Mouse (Mus musculus): Measurements from ENCODE around the gene Cradd.

Gene Cradd

DNA sequence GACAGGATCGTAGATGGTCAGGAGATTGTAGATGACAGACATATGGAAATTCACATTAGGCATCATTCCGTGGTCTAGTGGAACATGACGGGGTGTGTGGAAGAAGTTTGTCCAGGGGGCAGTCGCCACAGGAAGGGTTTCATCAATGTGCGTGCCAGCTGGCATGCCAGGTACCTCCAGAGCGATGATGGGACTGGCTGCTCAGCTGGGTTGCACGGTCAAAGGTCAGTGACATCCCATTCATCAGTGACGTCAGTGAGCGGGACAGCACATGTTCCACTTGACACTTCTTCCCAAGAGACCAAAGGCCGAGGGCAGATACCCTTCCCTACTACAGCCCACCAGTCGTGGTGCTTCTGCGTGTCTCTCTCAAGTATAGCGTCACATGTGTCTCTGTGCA lies 50.7 kb downstream of the Cradd start:
- no peak for DNase-seq (ENCODE audit: low spot score in 2 of 2)

GRCm38 (mm10) chr10:95269151-95269550 lies 54.8 kb downstream of the Cradd start:
- no peak for DNase-seq (ENCODE audit: low spot score in 2 of 2)

DNA sequence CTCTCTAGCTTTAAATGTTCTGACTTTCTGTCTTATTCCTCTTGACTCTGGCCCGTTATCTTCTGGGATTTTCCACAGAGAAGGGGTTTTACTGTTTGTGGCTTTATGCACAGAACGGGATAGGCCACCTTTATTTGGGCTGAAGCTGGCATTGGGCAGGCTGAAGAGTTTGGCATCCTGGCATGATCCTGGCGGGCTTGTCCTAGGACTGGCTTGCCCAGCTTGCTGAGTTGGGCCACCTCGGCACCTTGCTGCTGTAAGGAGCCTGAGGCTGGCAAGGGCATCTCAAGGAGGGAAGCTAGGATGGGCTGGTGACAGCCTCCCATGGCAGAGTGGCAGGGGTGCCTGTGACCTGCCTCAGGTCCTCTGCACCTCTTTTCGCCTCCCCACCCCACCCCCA lies 55.6 kb downstream of the Cradd start:
- DNase-seq (ENCODE audit: low spot score in 2 of 2) = no peak

DNA sequence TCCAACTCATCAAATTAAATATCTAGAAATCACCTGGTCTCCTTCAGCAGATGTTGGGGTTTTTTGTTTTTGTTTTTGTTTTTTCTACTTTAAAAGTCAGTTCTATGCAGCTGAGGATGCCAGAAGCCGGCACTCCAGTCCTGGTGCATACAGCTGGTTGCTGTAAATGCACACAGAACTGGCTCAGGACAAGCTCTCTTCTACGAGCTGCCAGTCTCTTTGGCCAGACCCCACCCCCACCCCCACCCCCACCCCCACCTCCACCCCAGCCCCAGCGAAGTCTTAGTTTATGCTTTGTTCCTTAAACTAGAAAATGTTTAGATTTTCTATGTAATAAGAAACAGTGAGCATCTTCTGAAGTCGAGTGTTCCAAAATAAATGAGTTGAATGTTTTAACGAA lies 57.0 kb downstream of the Cradd start:
- no peak for DNase-seq (ENCODE audit: low spot score in 2 of 2)

DNA sequence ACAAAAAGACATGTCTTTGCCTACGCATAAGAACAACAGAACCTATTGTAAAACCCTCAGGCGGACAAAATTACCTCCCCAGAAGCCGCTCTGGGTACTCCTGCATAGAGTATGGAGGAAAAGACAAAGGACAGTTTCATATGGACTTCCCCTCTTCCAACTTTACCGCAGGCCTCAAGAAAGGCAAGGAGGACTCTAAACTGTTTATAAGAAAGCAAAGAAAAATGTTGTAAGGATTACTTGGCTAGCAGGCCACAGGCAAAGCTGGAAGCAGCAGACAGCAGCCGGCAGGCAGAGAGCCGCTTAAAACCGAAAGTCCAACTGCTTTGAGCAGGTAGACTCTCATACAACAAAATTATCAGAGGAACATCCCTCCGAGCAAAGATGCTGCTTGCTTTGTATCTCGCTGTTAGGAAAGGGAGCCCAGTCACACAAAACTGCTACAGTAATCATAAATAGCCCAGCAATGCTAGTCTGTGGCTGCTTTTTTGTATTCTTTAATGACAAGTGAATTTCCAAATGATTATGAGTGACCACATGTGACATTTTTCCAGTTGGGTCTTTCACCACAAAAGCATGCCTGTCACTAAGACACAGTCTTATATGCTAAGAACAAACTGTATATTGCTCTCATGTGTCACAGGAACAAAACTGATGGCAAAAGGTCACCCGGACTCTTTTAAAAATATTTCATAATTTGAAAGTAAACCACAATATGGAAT lies 57.7 kb downstream of the Cradd start:
- DNase-seq (ENCODE audit: low spot score in 2 of 2) = peak; percentile 18 to 27

DNA sequence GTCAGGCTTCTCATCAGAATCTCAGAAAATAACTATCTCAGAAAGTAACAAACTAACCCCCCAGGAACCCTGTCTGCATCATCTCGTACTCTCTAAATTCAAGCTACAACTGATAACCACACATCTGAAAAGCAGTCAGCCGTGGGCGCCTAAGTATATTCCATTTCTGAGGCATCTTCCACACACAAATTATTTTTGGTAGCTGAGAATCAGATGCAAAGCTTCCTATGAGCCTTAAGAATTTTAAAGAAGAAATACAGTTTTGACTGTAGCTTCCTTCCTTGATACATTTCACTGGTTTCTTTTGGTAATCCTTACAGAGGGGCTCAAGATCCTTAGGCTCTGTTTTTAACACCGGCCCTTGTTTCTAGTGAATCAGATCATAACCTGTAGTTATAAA lies 58.4 kb downstream of the Cradd start:
- DNase-seq (ENCODE audit: low spot score in 2 of 2) = peak; percentile 37 to 50

GRCm38 (mm10) chr10:95264485-95265321 lies 59.2 kb downstream of the Cradd start:
- peak; percentile 44 to 60 for DNase-seq (ENCODE audit: low spot score in 2 of 2)

GRCm38 (mm10) chr10:95262388-95262787 lies 61.5 kb downstream of the Cradd start:
- no peak for DNase-seq (ENCODE audit: low spot score in 2 of 2)

- DNase-seq (ENCODE audit: low spot score in 2 of 2) = no peak
Observed at GRCm38 (mm10) chr10:95261279-95261678, 62.7 kb downstream of the Cradd start.

DNA sequence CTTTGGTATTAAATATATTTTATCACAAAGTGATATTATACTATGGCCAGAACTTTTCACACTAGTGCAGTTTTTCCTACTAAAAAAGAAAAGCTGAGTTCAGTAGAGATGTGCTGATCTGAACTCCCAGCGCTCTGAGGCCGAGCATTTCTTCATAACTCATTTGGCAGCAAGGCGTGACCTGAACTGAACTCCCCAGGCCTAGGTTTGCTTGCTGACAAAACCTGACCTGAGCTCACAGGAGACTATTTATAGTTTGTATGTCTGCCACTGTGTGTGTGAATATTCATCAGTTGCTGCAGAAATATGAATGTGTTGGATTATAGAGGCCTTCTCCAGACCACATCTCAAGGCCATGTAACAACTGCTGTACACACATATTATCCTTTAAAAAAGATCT lies 63.5 kb downstream of the Cradd start:
- no peak for DNase-seq (ENCODE audit: low spot score in 2 of 2)

DNA sequence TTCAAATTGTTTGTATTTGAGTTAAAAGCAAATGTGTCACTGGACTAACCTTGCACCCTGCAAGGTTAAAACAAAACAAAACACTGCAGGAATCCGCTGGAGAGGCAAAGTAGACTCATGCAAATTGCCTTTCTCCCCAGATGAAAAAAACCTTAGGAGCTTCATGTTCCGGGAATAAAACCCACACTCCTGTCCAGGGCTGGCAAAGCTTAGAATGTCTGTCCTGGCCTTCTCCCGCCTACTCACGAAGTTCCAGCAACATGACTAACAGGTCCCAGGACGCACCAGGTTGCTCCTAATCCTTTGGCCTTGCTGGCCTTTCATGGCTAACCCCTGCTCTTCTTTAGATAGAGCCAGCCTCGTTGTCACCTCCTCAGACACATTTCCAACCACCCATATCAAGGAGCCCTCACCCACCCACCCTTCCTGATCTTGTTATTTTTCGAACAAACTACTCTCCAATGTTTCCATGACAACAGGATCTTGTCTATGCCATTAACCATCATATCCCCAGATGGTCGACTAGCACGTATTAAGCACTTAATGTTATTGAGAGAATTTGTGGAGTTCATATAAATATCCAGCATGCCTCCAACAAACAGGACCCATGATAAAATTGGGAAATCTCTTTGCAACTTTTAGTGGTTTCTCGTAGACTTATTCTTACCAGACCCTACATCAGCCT lies 65.3 kb downstream of the Cradd start:
- no peak for DNase-seq (ENCODE audit: low spot score in 2 of 2)

- DNase-seq (ENCODE audit: low spot score in 2 of 2) = no peak
Observed at GRCm38 (mm10) chr10:95257979-95258378, 66.0 kb downstream of the Cradd start.

GRCm38 (mm10) chr10:95256095-95256494 lies 67.8 kb downstream of the Cradd start:
- DNase-seq (ENCODE audit: low spot score in 2 of 2) = no peak

DNA sequence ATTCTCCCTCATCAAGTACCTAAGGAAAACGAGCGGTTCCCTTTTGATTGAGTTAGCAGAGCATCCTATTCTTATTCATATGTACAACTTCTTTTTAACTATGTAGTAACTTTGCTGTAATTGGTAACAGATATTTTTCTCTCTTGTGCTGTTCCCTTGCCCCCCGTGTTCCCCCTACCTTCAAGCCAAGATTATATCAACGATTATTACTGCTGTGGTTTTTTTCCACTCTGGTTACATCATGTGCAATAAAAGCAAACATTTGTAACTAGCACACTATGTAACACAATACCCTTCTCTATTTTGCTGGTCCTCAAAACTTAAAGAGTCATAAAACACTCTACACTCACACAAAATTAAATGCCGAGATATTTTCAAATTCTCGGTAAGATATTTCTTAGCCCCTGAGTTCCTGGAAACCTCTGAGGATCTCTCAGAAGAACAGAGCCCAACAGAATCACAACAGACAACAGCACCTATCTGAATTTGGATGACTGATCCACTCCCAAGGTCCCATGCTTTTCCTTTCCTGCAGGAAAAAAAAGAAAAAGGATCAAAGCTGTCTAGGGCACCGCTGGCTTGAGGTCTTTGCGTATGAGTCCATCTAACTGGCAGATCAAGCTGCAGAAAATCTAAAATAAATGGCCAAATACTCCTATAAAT lies 68.8 kb downstream of the Cradd start:
- DNase-seq (ENCODE audit: low spot score in 2 of 2) = no peak

DNA sequence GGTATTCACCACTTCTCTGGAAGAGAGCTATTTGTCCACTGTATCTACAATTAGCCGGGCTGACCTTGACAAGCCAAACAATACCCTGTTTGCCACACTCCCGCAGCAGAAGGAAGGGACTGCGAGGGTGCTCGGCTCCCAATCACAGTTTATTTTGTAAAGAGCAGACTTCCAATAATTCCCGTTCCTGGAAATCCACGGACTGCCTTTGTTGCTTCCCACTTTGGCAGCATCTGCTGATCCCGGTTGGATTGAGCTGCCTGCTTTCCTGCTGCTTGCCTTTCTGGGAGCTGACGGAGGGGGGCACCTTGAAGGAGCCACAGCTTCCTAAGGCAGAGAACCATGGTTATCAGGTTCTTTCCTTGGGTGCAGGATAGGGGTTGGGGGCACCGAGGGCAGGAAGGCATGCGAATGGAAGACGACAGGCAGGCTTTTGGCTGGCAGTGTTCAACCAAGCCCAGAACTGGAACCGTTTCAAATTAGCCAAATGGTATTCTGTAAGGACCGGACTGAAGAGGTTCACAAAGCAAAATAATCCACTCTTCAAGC lies 69.4 kb downstream of the Cradd start:
- no peak for DNase-seq (ENCODE audit: low spot score in 2 of 2)

DNA sequence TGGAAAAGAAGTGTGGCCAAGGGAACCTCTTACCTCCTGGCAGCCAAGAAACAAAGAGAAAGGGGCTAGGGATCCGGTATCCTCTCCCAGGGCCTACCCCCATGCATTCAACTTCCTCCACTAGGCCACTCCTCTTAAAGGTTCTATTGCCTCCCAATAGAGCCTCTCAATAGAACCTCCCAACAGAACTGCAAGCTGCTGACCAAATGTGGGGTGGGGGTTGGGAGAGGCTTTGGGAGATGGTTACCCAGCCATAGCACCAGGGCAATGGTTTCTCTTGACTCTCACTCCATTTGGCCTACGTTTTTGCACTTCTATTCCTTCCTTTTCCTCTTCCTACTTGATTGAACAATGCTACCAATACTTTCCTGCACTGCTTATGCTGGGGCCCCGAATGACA lies 69.9 kb downstream of the Cradd start:
- no peak for DNase-seq (ENCODE audit: low spot score in 2 of 2)

- no peak for DNase-seq (ENCODE audit: low spot score in 2 of 2)
Observed at GRCm38 (mm10) chr10:95251674-95252073, 72.3 kb downstream of the Cradd start.

DNA sequence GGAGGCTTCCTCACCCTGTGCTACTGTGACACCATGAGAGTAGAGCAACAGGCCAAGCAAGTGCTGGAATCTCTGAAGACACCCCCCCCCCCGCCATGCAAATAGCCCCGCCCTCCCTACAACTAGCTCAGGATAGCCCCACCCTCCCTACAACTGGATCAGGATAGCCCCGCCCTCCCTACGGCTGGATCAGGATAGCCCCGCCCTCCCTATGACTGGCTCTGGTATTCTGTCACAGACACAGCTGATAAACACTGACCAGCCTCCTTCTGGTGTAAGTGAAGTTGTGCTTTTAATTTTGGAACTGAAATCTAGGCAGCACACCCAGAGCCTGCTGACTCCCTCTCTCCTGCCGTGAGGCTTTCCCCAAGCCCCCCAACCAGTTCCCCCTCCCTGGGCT lies 75.6 kb downstream of the Cradd start:
- DNase-seq (ENCODE audit: low spot score in 2 of 2) = no peak

DNA sequence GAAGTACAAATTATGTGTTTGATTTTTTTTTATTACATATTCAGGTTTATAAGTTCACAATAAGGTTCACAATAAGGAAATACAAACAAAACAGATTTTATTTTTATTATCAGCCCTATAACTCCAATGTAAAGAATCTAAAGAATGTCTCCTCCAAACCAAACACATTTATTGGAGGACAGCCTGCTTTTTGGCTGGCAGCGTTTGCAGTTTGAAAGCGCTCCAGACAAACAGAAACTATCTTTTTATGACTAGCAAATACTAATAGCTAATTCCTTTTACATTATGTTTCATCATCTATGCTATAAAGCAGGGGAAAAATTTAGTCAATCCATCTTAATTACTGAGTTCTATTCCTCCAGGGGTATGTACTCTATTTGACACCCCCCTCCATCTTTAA lies 77.2 kb downstream of the Cradd start:
- DNase-seq (ENCODE audit: low spot score in 2 of 2) = no peak

GRCm38 (mm10) chr10:95245680-95245982 lies 78.3 kb downstream of the Cradd start:
- DNase-seq (ENCODE audit: low spot score in 2 of 2) = no peak

- no peak for DNase-seq (ENCODE audit: low spot score in 2 of 2)
Observed at GRCm38 (mm10) chr10:95244961-95245679, 78.8 kb downstream of the Cradd start.

Measured in right cerebral cortex, adult 2 months (tissue).